Comparison of ENCODE assay signal across 26 mouse cellular contexts in the genomic region with DNA sequence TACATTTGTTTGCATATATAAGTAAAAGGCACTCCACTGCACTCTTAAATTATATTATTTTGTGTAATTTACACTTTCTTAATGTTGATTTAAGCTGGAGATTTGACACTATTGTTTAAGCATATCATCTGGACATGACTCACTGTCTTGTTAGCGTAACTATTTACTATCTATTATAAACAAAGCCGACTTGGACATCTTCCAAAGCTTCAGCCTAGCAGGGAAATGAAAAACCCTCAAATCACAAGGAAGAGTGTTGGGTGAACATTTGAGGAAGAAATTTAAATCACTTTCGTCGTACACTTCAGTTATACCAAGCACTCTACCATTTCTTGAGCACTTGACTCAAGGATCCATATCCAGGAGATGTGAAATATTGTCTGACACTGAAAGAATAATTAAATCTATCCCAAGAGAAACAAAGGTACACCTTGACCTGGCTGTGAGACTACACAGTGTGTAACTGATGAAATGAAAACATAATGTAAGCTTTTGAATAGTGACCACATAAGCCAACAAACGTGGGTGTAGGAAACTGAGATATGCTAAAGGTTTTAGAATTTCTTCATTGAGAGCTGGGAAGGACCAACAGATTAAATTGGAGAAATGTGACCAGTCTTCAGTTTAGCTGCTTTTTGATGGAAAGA.
DNase-seq lines count a peak whose midpoint lies in the region; ATAC-seq and TF ChIP-seq lines count a peak whose summit lies in the region.
"Had no signal": no experiment of that assay in that cellular context is flagged by ENCODE, and none has a peak within 500 bp of the region (broad histone marks: within the 10 kb centered on the region; RNA-seq: fewer than 3 reads in every experiment).

No protein-coding gene starts in this region.

- no peaks in the 10 kb centered on the region for H3K27me3 ChIP-seq in heart, embryonic 13.5 days (replicated peaks)
- no peaks in the 10 kb centered on the region for H3K27me3 ChIP-seq in heart, embryonic 11.5 days (ENCODE audit: control insufficient read depth, insufficient read depth, low read length)
- H3K27me3 ChIP-seq in limb, embryonic 14.5 days (ENCODE audit: control insufficient read depth, insufficient read depth, low read length) = no peaks in the 10 kb centered on the region
- no peaks in the 10 kb centered on the region for H3K27me3 ChIP-seq in limb, embryonic 10.5 days (ENCODE audit: low read depth, poor library complexity, severe bottlenecking)
- H3K27me3 ChIP-seq: kidney, embryonic 15.5 days had no signal

- H3K9ac ChIP-seq in heart, embryonic 13.5 days = no peak overlapping the region
- no peak overlapping the region for H3K9ac ChIP-seq in heart, embryonic 11.5 days (ENCODE audit: low read depth, low read length)
- H3K9ac ChIP-seq in limb, embryonic 14.5 days (ENCODE audit: low read depth, low read length, severe bottlenecking) = no peak overlapping the region
- H3K9ac ChIP-seq: kidney, embryonic 15.5 days; liver, postnatal 0 days had no signal

- DNase-seq in limb, embryonic 14.5 days (ENCODE audit: low spot score) = peak; percentile 4
- DNase-seq in limb, embryonic 10.5 days (ENCODE audit: low spot score) = no peak
- peak; percentile 39 for DNase-seq in adipocyte (ENCODE audit: low spot score)
- DNase-seq in lung, postnatal 25 days (ENCODE audit: low spot score) = peak; percentile 21
- no peak for DNase-seq in gastrocnemius, postnatal 4 days (ENCODE audit: low spot score in 2 of 2)
- DNase-seq in left cerebral cortex, adult 2 months (ENCODE audit: extremely low spot score in 1 of 2, low spot score in 2 of 2) = no peak
- DNase-seq: adrenal gland, adult 2 months; cerebellum, adult 11-12 months; cerebellum, postnatal 10 days; gastrocnemius, postnatal 25 days; kidney, adult 11 months; layer of hippocampus, adult 9-11 months; liver, postnatal 0 days; thymus, postnatal 14 days had no signal

- TF ChIP-seq CTCF in left cerebral cortex, adult 2 months (IDR thresholded peaks at IDR 0.05) = no peak

- no peak for TF ChIP-seq POLR2A in limb, embryonic 14.5 days (IDR thresholded peaks at IDR 0.05; ENCODE audit: borderline replicate concordance, extremely low read depth, insufficient read depth, insufficient read length)

- intact Hi-C loops in left cerebral cortex, adult 2 months (cut with DNase I) = no loop called here

- no peaks in the 10 kb centered on the region for H3K36me3 ChIP-seq in heart, embryonic 13.5 days
- H3K36me3 ChIP-seq in heart, embryonic 11.5 days (ENCODE audit: control insufficient read depth, insufficient read depth, low read length) = no peaks in the 10 kb centered on the region
- no peaks in the 10 kb centered on the region for H3K36me3 ChIP-seq in limb, embryonic 14.5 days (ENCODE audit: control insufficient read depth, insufficient read depth, low read length)
- no peaks in the 10 kb centered on the region for H3K36me3 ChIP-seq in limb, embryonic 10.5 days
- H3K36me3 ChIP-seq: embryonic facial prominence, embryonic 10.5 days; forebrain, embryonic 10.5 days; heart, embryonic 10.5 days; hindbrain, embryonic 10.5 days; kidney, embryonic 15.5 days had no signal

- no peak overlapping the region for H3K4me2 ChIP-seq in heart, embryonic 13.5 days
- H3K4me2 ChIP-seq in heart, embryonic 11.5 days = no peak overlapping the region
- H3K4me2 ChIP-seq in limb, embryonic 14.5 days (replicated peaks; ENCODE audit: low read depth, low read length, severe bottlenecking) = no peak overlapping the region
- H3K4me2 ChIP-seq: kidney, embryonic 15.5 days; liver, embryonic 11.5 days had no signal

- H3K9me3 ChIP-seq in heart, embryonic 13.5 days = no peaks in the 10 kb centered on the region
- no peaks in the 10 kb centered on the region for H3K9me3 ChIP-seq in heart, embryonic 11.5 days (replicated peaks; ENCODE audit: control insufficient read depth, low read length)
- H3K9me3 ChIP-seq in limb, embryonic 14.5 days (ENCODE audit: control insufficient read depth, low read length) = no peaks in the 10 kb centered on the region
- H3K9me3 ChIP-seq in limb, embryonic 10.5 days (replicated peaks) = no peaks in the 10 kb centered on the region
- H3K9me3 ChIP-seq: embryonic facial prominence, embryonic 10.5 days; forebrain, embryonic 10.5 days; heart, embryonic 10.5 days; hindbrain, embryonic 10.5 days; kidney, embryonic 15.5 days had no signal

- WGBS in heart, embryonic 13.5 days = 47% methylated on average over 5 of the region's 5 CpGs
- 50% methylated on average over 5 of the region's 5 CpGs for WGBS in heart, embryonic 11.5 days (ENCODE audit: insufficient replicate concordance)
- WGBS in limb, embryonic 14.5 days = 81% methylated on average over 5 of the region's 5 CpGs
- 88% methylated on average over 5 of the region's 5 CpGs for WGBS in limb, embryonic 10.5 days

- no peak for ATAC-seq in heart, embryonic 13.5 days (ENCODE audit: extremely low read depth, insufficient number of reproducible peaks, low FRiP score, low TSS enrichment)
- ATAC-seq in heart, embryonic 11.5 days (replicated peaks; ENCODE audit: insufficient number of reproducible peaks, low FRiP score, low TSS enrichment) = no peak
- no peak for ATAC-seq in limb, embryonic 14.5 days (ENCODE audit: low FRiP score, low read depth)
- ATAC-seq: CD4-positive, CD25-positive, alpha-beta regulatory T cell, adult 4 months; forebrain, embryonic 16.5 days; hindbrain, postnatal 0 days; liver, postnatal 0 days; midbrain, embryonic 16.5 days had no signal

- H3K4me3 ChIP-seq in heart, embryonic 13.5 days = no peak overlapping the region
- no peak overlapping the region for H3K4me3 ChIP-seq in heart, embryonic 11.5 days (ENCODE audit: low read depth, low read length)
- no peak overlapping the region for H3K4me3 ChIP-seq in limb, embryonic 14.5 days (replicated peaks; ENCODE audit: low read length)
- no peak overlapping the region for H3K4me3 ChIP-seq in limb, embryonic 10.5 days
- no peak overlapping the region for H3K4me3 ChIP-seq in left cerebral cortex, adult 2 months
- H3K4me3 ChIP-seq: embryonic facial prominence, embryonic 10.5 days; forebrain, embryonic 10.5 days; heart, embryonic 10.5 days; hindbrain, embryonic 10.5 days; kidney, embryonic 15.5 days had no signal

- H3K4me1 ChIP-seq in heart, embryonic 13.5 days = peaks cover 10% of the 10 kb centered on the region
- H3K4me1 ChIP-seq in heart, embryonic 11.5 days (ENCODE audit: control insufficient read depth, insufficient read depth, low read length) = peaks cover 2% of the 10 kb centered on the region; the same call in 1 of the 2 replicates
- no peaks in the 10 kb centered on the region for H3K4me1 ChIP-seq in limb, embryonic 14.5 days (ENCODE audit: control insufficient read depth, insufficient read depth, low read length)
- H3K4me1 ChIP-seq in limb, embryonic 10.5 days = peaks cover 6% of the 10 kb centered on the region; the same call in 1 of the 2 replicates
- H3K4me1 ChIP-seq: forebrain, embryonic 10.5 days; heart, embryonic 10.5 days; hindbrain, embryonic 10.5 days; kidney, embryonic 15.5 days had no signal

- H3K27ac ChIP-seq in heart, embryonic 13.5 days (replicated peaks) = peak overlapping the region; percentile 20
- H3K27ac ChIP-seq in heart, embryonic 11.5 days (ENCODE audit: low read depth, low read length) = no peak overlapping the region
- H3K27ac ChIP-seq in limb, embryonic 14.5 days (replicated peaks; ENCODE audit: low read depth, low read length) = no peak overlapping the region
- no peak overlapping the region for H3K27ac ChIP-seq in limb, embryonic 10.5 days
- no peak overlapping the region for H3K27ac ChIP-seq in left cerebral cortex, adult 2 months
- H3K27ac ChIP-seq: forebrain, embryonic 10.5 days; heart, embryonic 10.5 days; hindbrain, embryonic 10.5 days; hindbrain, postnatal 0 days; kidney, embryonic 15.5 days had no signal

Comparison
In these comparisons a context has a peak if more than half of its experiments do, and no peak if none do; other contexts are left out.
1. DNase-seq: peak in limb, embryonic 14.5 days (single experiment), adipocyte (single experiment) and lung, postnatal 25 days (single experiment); none in limb, embryonic 10.5 days (single experiment), gastrocnemius, postnatal 4 days (0 of 2) and left cerebral cortex, adult 2 months (0 of 2).